Mouse (Mus musculus) forebrain, embryonic 11.5 days (tissue): ENCODE measurements around the gene Slc1a2. TPM values are rescaled to one million over a fixed set of nuclear protein-coding genes. Genes with fewer than 3 reads are reported as not detected.

Experiments
- ATAC-seq: fragments of 200-750 bp; cut with Nextera tagmentation; replicated peaks from 2 replicates; pipeline ENCODE4 v1.8.0; 2017; ENCODE audit warnings: moderate TSS enrichment; ENCODE audit not compliant: low FRiP score
- DNase-seq: peaks from one replicate; pipeline ENCODE4 v3.0.0-alpha.2; 2017; ENCODE audit warnings: low spot score
- H3K27ac ChIP-seq: fragments of 300-500 bp; sonication (generic); 2 replicates; pipeline ENCODE4 v1.5.1; 2014; ENCODE audit warnings: low read depth, low read length
- H3K27me3 ChIP-seq: fragments of 300-500 bp; sonication (generic); 2 replicates; pipeline ENCODE4 v1.6.1; 2014; ENCODE audit warnings: mild to moderate bottlenecking, low read length, mixed read lengths; ENCODE audit not compliant: control insufficient read depth, insufficient read depth
- H3K36me3 ChIP-seq: fragments of 300-500 bp; sonication (generic); 2 replicates; pipeline ENCODE4 v1.6.1; 2014; ENCODE audit warnings: mild to moderate bottlenecking, low read length, moderate library complexity, mixed read lengths; ENCODE audit not compliant: control insufficient read depth, insufficient read depth
- H3K4me1 ChIP-seq: fragments of 300-500 bp; sonication (generic); replicated peaks from 2 replicates; pipeline ENCODE4 v1.6.1; 2014; ENCODE audit warnings: low read length, mixed read lengths; ENCODE audit not compliant: control insufficient read depth, insufficient read depth
- H3K4me2 ChIP-seq: fragments of 300-500 bp; sonication (generic); 2 replicates; pipeline ENCODE4 v1.6.1; 2014; ENCODE audit warnings: low read depth, mild to moderate bottlenecking, low read length, moderate library complexity, mixed read lengths; ENCODE audit not compliant: severe bottlenecking
- H3K4me3 ChIP-seq: fragments of 300-500 bp; sonication (generic); 2 replicates; pipeline ENCODE4 v1.5.1; 2014; ENCODE audit warnings: low read depth, low read length
- H3K9ac ChIP-seq: fragments of 300-500 bp; sonication (generic); 2 replicates; pipeline ENCODE4 v1.6.1; 2014; ENCODE audit warnings: low read length
- H3K9me3 ChIP-seq: fragments of 300-500 bp; sonication (generic); 2 replicates; pipeline ENCODE4 v1.6.1; 2016; ENCODE audit warnings: low read length, mixed read lengths; ENCODE audit not compliant: control insufficient read depth
- WGBS: fragments of 180-500 bp; shearing (Covaris S2); extraction: QIAGEN DNeasy Blood & Tissue Kit; methylation state at CpG from one replicate; pipeline ENCODE4 v1.1.7; 2014; 5-methylcytosine and 5-hydroxymethylcytosine counted together
- polyA plus RNA-seq: library from polyadenylated mRNA; unstranded; fragments of >200 nt; fragmentation: Nextera tagmentation; extraction: Ambion mirVana; gene quantifications from 2 replicates; pipeline ENCODE4 v1.2.1, GENCODE M21; 2014

The Slc1a2 gene
- polyA plus RNA-seq, 1 experiment from 2014 or later, result 7.7 TPM

DNA sequence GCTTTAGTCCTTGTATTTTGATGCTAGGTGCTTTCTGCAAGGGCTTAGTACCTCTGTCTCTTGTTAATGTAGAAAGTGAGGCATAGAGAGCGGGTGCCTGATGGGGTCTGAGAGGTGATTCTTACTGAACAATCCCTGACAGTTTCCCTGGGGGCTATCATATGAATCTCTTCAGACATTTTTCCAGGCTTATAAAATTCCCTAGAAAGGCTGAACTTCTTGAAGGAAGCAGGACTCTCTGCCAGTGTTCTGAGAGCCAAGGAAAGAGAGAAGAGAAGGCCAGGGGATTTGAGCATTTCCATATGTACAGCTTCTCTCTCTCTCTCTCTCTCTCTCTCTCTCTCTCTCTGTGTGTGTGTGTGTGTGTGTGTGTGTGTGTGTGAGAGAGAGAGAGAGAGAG is 151.0 kb downstream of the Slc1a2 start:
- Histone ChIP-seq H3K4me3 (no peak overlapping the region), H3K27ac (no peak overlapping the region), H3K9me3 (no peaks in the 10 kb centered on the region), H3K36me3 (no peaks in the 10 kb centered on the region), H3K4me1 (no peaks in the 10 kb centered on the region), H3K27me3 (no peaks in the 10 kb centered on the region), H3K9ac (no peak overlapping the region), H3K4me2 (no peak overlapping the region)
- WGBS, result 81% methylated on average over 1 of the region's 1 CpGs
- DNase-seq (no peak), ATAC-seq (no peak)

- Histone ChIP-seq H3K9me3 (no peaks in the 10 kb centered on the region), H3K4me3 (no peak overlapping the region), H3K4me2 (no peak overlapping the region), H3K36me3 (no peaks in the 10 kb centered on the region), H3K27me3 (no peaks in the 10 kb centered on the region), H3K4me1 (no peaks in the 10 kb centered on the region), H3K9ac (no peak overlapping the region), H3K27ac (no peak overlapping the region)
- DNase-seq (no peak), ATAC-seq (no peak)
- WGBS, result 73% methylated on average over 4 of the region's 4 CpGs
Observed at GRCm38 (mm10) chr2:102812756-102813155, 154.3 kb downstream of the Slc1a2 start.

GRCm38 (mm10) chr2:102815289-102815809 is 156.9 kb downstream of the Slc1a2 start:
- H3K27me3 ChIP-seq, result no peaks in the 10 kb centered on the region
- H3K4me1 ChIP-seq, result no peaks in the 10 kb centered on the region
- no peak for ATAC-seq

GRCm38 (mm10) chr2:102820225-102820711 is 161.8 kb downstream of the Slc1a2 start:
- Histone ChIP-seq H3K9me3 (no peaks in the 10 kb centered on the region), H3K27me3 (no peaks in the 10 kb centered on the region), H3K36me3 (no peaks in the 10 kb centered on the region), H3K4me2 (no peak overlapping the region), H3K4me3 (no peak overlapping the region), H3K4me1 (no peaks in the 10 kb centered on the region), H3K9ac (no peak overlapping the region), H3K27ac (no peak overlapping the region)
- no peak for DNase-seq
- no peak for ATAC-seq
- 70% methylated on average over 5 of the region's 5 CpGs for WGBS

More at GRCm38 (mm10) chr2:102815289-102815809, 156.9 kb downstream of the Slc1a2 start:
- 81% methylated on average over 6 of the region's 6 CpGs for WGBS
- DNase-seq, result no peak
- Histone ChIP-seq H3K27ac (no peak overlapping the region), H3K4me3 (no peak overlapping the region), H3K4me2 (no peak overlapping the region), H3K9me3 (no peaks in the 10 kb centered on the region), H3K9ac (no peak overlapping the region), H3K36me3 (no peaks in the 10 kb centered on the region)

DNA sequence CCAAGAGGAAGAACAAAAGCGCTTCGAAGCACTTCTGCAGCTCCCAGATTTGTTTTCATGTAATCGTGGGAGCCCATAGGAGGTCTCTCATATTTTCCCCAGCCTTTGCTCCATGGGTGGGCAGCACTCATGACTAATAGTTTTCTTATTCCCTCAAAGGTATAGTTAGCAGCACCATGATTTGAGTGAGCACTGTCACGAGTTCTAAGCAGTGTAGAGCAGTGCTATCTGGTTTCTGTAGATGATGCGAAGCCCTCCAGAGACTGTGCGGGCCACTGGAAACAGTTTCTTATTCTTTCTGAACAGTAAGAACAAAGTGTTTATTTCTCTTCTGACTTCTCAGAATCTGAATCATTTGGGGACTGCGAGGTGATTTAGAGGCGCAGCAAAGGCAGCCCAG is 162.3 kb downstream of the Slc1a2 start:
- 88% methylated on average over 8 of the region's 8 CpGs for WGBS
- H3K27ac ChIP-seq, result no peak overlapping the region
- H3K4me1 ChIP-seq, result no peaks in the 10 kb centered on the region
- no peak for ATAC-seq
- DNase-seq, result no peak
- no peaks in the 10 kb centered on the region for H3K27me3 ChIP-seq
- no peaks in the 10 kb centered on the region for H3K36me3 ChIP-seq
- no peak overlapping the region for H3K4me3 ChIP-seq
- H3K4me2 ChIP-seq, result no peak overlapping the region
- no peak overlapping the region for H3K9ac ChIP-seq
- no peaks in the 10 kb centered on the region for H3K9me3 ChIP-seq

DNA sequence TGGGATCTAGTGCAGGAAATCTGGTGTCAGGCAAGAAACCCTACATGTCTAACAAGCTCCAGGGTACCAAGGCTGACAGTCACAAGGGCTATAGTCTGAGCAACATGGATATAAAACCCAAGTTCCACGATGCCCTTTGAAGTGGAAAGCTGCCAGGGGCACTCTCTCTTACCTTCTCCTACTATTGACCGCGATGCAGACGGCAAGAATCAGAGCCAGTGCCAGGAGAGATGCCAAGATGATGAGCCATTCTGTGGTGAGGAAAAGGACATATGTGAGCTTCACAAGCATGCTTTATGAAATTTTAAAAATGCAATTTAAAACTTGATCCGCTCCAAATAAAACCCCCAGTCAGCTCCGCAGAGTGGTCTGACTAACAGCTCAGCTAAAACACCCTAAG is 163.6 kb downstream of the Slc1a2 start:
- no peak for DNase-seq

DNA sequence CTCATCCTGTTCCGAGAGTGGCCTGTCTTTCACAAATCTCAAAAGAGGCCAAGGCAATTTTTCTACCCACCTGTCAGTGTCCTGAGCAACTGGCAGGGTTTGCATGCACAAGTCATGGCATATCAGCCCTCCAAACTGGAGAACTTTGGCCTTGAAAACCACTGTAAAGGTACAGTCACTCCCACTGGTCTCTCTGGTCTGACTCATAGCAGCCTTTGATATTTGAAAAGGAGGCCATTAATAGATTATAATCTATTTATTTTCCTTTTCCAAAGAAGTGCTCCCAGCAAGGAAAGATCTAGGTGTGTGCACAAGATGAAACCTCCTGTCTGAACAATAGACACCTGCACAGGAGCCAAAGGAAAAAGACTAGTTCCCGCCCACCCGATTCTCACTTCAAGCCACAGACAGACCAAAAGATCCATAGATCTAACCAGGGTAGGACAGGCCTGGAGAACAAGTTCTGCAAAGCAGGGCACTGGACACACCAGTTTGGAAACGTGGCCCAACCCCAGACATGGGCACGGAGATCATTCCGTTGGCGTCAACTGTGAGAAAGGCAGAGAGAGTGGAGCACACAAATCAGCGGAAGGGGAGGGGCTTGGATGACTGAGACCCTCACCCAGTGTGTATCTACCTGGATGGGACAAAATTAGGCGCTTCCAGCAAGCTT is 167.6 kb downstream of the Slc1a2 start:
- 93% methylated on average over 9 of the region's 9 CpGs for WGBS
- no peak for ATAC-seq

More for the DNA sequence above, 163.6 kb downstream of the Slc1a2 start:
- Histone ChIP-seq H3K27ac (no peak overlapping the region), H3K4me1 (no peaks in the 10 kb centered on the region), H3K4me3 (no peak overlapping the region), H3K27me3 (no peaks in the 10 kb centered on the region), H3K4me2 (no peak overlapping the region), H3K9ac (no peak overlapping the region), H3K9me3 (no peaks in the 10 kb centered on the region), H3K36me3 (no peaks in the 10 kb centered on the region)
- WGBS, result 95% methylated on average over 6 of the region's 6 CpGs
- no peak for ATAC-seq

DNA sequence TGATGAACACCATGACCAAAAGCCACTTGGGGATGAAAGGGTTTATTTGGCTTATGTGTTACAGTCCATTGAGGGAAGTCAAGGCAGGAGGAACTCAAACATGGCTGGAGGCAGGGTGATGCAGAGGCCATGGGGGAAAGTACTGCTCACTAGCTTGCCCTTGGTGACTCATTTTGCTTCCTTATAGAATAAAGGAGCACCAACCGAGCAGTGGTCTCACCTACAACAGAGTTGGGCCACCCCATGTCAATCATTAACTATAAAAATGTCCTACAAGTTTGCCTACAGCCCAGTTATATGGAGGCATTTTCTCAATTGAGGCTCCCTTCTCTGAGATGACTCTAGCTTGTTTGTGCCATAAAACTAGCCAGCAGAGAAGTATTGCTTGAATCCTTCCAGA is 169.4 kb downstream of the Slc1a2 start:
- H3K4me1 ChIP-seq, result no peaks in the 10 kb centered on the region
- no peaks in the 10 kb centered on the region for H3K36me3 ChIP-seq
- no peaks in the 10 kb centered on the region for H3K9me3 ChIP-seq
- no peaks in the 10 kb centered on the region for H3K27me3 ChIP-seq
- ATAC-seq (no peak), DNase-seq (no peak)
- H3K4me2 ChIP-seq, result no peak overlapping the region
- 90% methylated on average over 1 of the region's 1 CpGs for WGBS
- H3K9ac ChIP-seq, result no peak overlapping the region
- no peak overlapping the region for H3K27ac ChIP-seq
- H3K4me3 ChIP-seq, result no peak overlapping the region

More for the DNA sequence above, 167.6 kb downstream of the Slc1a2 start:
- Histone ChIP-seq H3K9me3 (no peaks in the 10 kb centered on the region), H3K4me3 (no peak overlapping the region), H3K27me3 (no peaks in the 10 kb centered on the region), H3K4me1 (no peaks in the 10 kb centered on the region), H3K4me2 (no peak overlapping the region), H3K36me3 (no peaks in the 10 kb centered on the region), H3K9ac (no peak overlapping the region), H3K27ac (no peak overlapping the region)
- DNase-seq, result no peak

DNA sequence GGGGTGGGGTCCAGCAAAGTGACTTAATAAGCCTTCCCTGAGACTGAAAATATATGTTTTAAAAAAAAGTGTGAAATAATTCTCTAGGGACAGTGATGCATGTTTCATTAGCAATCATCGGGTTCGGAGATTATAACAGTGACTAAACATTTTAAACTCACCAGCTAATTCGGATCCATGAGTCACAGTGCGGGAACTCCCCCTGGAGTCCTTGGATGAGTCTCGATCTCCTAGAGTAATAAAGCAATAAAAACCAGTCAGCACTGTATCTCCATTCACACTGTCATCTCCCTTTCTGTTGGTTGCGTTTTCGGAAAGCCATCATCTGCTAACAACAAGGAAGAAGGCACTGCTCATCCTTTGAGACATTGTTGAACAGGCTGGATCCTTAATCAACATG is 169.9 kb downstream of the Slc1a2 start:
- Histone ChIP-seq H3K9ac (no peak overlapping the region), H3K9me3 (no peaks in the 10 kb centered on the region), H3K4me1 (no peaks in the 10 kb centered on the region), H3K4me3 (no peak overlapping the region), H3K36me3 (no peaks in the 10 kb centered on the region), H3K4me2 (no peak overlapping the region), H3K27ac (no peak overlapping the region), H3K27me3 (no peaks in the 10 kb centered on the region)
- DNase-seq (no peak), ATAC-seq (no peak)
- WGBS, result 94% methylated on average over 7 of the region's 7 CpGs
